Mouse (Mus musculus): Measurements from ENCODE around the gene Nrxn1.

Nrxn1 gene

DNA sequence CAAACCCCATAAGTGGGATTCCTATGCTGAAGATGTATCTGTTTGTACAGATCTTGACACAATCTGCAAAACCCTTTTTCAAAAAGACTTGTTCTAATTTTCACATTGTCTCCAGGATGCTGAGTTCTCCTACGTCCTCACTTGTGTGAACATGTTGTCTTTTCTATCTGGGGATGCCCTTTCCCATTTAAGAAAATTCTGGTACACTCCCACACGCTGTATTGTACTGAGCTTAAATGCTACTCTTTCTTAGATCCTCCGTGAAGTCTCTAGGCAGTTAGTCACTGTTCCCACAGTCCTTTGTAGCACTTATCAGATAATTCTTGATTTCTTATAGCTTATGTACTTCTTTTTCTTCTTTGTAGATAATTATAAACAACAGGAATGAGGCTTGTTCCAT is 997.9 kb downstream of the Nrxn1 start:
- no peak for DNase-seq (ENCODE audit: low read depth, low spot score)

GRCm38 (mm10) chr17:90088314-90088650 is 1004.6 kb downstream of the Nrxn1 start:
- peak; percentile 90 for DNase-seq (ENCODE audit: low read depth, low spot score)

GRCm38 (mm10) chr17:90087616-90088313 is 1005.1 kb downstream of the Nrxn1 start:
- DNase-seq (ENCODE audit: low read depth, low spot score) = no peak

- DNase-seq (ENCODE audit: low read depth, low spot score) = peak; percentile 79
Measured at GRCm38 (mm10) chr17:90086826-90087225, 1006.0 kb downstream of the Nrxn1 start.

DNA sequence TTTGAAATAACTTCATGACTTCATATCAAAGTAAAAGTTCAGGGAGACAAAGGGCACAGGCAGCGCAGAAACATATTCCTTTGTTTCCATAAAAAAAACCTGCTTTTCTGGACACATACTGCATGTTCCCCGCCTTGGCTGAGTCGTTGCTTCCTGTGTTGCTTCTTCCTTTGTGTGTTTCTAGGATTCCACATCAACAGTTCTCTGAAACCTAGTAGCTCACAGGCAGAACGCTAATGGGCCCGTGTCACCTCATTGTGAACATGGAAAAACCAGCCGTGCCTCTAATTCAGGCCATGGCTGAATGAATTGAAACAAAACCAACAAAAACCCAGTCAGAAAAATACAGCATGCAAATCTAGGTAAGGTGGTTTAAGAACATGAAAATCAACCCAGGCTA is 1013.9 kb downstream of the Nrxn1 start:
- no peak for DNase-seq (ENCODE audit: low read depth, low spot score)

- peak; percentile 50 for DNase-seq (ENCODE audit: low read depth, low spot score)
Measured at GRCm38 (mm10) chr17:90078488-90078887, 1014.4 kb downstream of the Nrxn1 start.

GRCm38 (mm10) chr17:90062866-90063265 is 1030.0 kb downstream of the Nrxn1 start:
- DNase-seq (ENCODE audit: low read depth, low spot score) = peak; percentile 30

DNA sequence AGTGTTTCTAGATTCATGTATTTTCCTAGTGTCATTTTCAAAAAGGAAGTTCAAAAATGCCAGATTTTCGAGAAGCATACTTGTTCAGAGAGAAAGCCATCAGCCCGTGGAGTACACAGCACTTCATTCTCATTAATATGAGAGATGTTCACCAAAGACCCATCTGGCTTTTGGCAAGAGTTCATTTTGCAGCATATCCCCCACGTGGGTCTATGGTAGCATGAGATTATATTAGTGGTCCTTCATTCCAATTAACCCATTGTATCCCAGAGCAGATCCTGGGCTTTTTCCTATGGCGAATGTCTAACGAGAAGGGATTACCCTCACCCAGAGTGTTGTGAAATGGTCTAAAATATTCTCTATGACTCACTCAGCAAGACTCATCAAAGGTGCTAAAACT is 1032.0 kb downstream of the Nrxn1 start:
- no peak for DNase-seq (ENCODE audit: low read depth, low spot score)

DNA sequence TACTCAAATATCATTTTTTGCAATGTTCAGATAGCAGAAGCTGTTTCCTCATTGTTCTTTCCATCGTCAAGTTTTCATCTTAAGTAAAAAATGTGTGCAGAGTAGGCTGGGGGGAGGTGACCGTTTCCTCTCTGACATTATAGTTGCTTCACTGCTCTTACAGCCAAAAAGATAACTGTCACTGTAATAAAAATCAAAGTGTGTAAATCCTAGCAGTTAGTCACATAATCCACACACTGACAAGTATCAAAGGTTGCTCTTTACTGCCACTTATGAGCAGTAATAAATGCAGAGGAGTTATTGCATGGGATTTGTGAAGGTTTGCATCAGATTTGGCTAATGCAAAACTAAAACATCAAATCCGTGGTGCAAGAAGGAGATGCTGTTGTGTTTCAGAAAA is 1032.7 kb downstream of the Nrxn1 start:
- no peak for DNase-seq (ENCODE audit: low read depth, low spot score)

GRCm38 (mm10) chr17:90059320-90060111 is 1033.4 kb downstream of the Nrxn1 start:
- no peak for DNase-seq (ENCODE audit: low read depth, low spot score)

DNA sequence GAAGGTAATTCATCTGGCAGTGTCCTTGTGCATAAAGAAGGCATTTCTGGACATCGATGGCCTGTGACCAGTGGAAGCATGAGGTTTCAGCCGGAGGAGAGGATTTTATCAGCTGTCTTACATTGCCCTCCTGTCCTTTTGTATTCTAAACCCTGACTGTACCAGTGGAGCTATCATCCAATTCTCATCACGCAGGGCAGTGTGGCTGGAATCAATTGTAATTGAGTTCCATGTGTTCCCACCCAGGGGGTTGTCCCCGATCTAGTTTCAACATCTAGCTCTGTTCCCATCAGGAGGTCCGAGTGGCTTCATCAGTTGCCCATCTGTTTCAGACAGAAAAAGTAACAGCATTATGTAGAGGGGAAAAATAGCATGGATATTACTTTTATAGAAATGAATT is 1038.6 kb downstream of the Nrxn1 start:
- peak; percentile 53 for DNase-seq (ENCODE audit: low read depth, low spot score)

- DNase-seq (ENCODE audit: low read depth, low spot score) = no peak
Measured at GRCm38 (mm10) chr17:90039316-90039715, 1053.6 kb downstream of the Nrxn1 start.

GRCm38 (mm10) chr17:90032416-90032815 is 1060.5 kb downstream of the Nrxn1 start:
- DNase-seq (ENCODE audit: low read depth, low spot score) = no peak

- no peak for DNase-seq (ENCODE audit: low read depth, low spot score)
Measured at GRCm38 (mm10) chr17:90016636-90017035, 1076.2 kb downstream of the Nrxn1 start.

DNA sequence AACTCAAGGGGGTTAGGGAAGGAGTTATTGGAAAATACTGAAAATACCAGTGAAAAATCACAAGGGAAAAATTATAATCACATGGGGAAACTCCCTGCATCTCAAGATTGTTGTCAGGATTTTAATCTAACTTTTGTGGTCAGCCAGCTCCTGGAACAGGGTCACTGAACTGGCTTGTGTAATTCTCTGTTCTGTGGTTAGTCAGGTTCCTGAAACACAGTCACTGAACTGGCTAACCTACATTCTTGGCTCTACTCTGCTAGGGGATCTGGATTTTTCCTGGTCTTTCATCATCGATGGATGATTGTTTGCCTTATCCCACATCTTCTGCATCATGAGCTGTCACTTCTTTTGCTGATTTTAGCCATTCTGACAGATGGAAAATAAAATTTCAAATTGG is 1081.1 kb downstream of the Nrxn1 start:
- no peak for DNase-seq (ENCODE audit: low read depth, low spot score)

DNA sequence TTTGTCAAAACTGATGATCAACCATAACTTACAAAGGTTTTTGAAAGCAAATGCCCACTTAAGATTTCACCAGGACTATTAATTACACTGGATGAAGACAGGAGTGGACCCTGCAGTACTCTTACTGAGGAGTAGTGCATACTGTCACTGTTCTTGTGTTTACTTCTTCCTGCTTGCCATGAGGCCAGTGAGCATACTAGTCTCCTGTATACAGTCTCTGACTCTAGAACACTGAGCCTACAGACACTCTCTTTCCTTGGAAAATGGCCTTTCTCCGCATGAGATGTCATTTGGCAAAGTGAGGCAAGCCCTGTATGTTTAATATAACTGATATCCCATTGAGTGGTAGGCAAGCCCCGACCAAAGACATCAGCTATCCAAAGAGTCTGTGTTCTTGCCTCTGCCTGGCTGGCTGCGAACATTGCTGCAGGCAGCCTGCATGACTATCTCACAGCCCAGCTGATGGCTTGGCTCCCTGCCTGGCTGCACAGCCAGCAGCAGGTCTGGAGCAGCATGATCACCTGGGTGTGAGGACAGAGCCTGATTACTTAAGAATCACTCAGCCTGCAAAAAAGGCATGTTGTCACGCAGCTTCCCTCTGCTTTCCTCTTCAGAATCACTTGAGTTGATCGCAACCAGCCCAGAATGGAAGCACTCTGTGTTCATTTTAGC is 1085.3 kb downstream of the Nrxn1 start:
- DNase-seq (ENCODE audit: low read depth, low spot score) = peak; percentile 4

DNA sequence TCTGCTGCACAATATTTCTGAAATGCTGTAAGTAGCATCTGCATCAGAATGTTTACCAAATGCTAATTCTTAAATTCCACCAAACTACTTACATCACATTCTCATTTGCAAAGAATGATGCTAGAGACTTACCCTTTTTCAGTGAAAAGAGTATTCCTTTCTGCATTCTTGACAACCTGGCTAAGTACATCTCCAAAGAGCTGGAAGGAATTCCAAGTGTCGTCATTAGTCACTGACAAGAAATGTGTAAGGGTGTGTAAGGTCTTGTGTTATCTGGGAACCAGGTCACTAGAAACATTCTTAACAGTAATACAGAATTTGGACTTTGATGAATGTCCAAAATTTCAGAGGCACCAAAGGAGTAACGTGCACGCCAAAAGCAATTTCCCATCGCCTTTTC is 1102.2 kb downstream of the Nrxn1 start:
- DNase-seq (ENCODE audit: low read depth, low spot score) = no peak
